Mouse (Mus musculus): ENCODE measurements around the gene Phyhd1.

DNA sequence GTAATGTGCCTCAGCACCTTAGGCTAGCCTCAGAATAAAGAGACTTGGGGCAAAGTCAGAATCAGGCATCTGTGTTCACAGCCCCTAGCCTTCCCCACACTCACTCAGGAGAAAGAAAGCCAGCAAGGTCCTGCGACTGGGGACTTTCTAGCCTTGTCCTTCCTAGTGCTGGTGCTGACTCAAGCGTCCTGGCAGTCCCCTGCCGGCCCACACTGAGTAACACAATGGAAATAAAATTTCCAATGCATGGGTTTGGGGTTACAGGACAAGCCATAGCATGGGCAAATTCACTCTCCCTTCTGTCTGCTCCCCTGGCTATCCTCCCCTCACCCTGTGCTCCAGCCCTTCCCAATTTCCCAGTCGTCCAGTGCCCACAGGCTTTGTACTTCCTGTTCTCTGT is 2.4 kb downstream of the Phyhd1 start:
- TF ChIP-seq POLR2A (IDR thresholded peaks at IDR 0.05; ENCODE audit: low read depth, low read length): no peak
- TF ChIP-seq CTCF (IDR thresholded peaks at IDR 0.05; ENCODE audit: borderline replicate concordance, insufficient read depth, low read length): no peak

Data from embryonic fibroblast, embryonic 13.5 days (primary cell).